Mouse (Mus musculus) megakaryocyte, embryonic 14.5 days (primary cell): Measurements from ENCODE around the gene Mmrn2. TPM values are rescaled to one million over a fixed set of nuclear protein-coding genes. Genes with fewer than 3 reads are reported as not detected.

Experiments
- H3K27me3 ChIP-seq: replicated peaks from 2 replicates; pipeline ENCODE3; 2012; ENCODE audit warnings: inconsistent platforms
- H3K36me3 ChIP-seq: replicated peaks from 2 replicates; pipeline ENCODE3; 2012; ENCODE audit warnings: low read length, inconsistent platforms, mixed read lengths
- H3K4me1 ChIP-seq: 2 replicates; pipeline ENCODE4 v1.6.1; 2012; ENCODE audit warnings: inconsistent platforms
- H3K4me3 ChIP-seq: replicated peaks from 2 replicates; pipeline ENCODE3; 2012; ENCODE audit warnings: moderate library complexity, mild to moderate bottlenecking, inconsistent platforms
- H3K9me3 ChIP-seq: 2 replicates; pipeline ENCODE4 v1.6.1; 2012; ENCODE audit warnings: inconsistent platforms
- FLI1 ChIP-seq: IDR thresholded peaks from 2 replicates; pipeline ENCODE4 v1.6.1; 2012; ENCODE audit warnings: low read length, inconsistent platforms, mixed read lengths
- GATA1 ChIP-seq: IDR thresholded peaks from 3 replicates; pipeline ENCODE4 v1.6.1; 2012; ENCODE audit warnings: mixed read lengths, low read length, inconsistent platforms, borderline replicate concordance
- polyA plus RNA-seq: library from polyadenylated mRNA; stranded (reverse); fragments of >175 nt; gene quantifications from 2 replicates; pipeline ENCODE4 v1.2.3, GENCODE M21; 2012; ENCODE audit warnings: low replicate concordance; ENCODE audit not compliant: insufficient read depth

Gene Mmrn2
- not detected in 2 replicates for polyA plus RNA-seq

GRCm38 (mm10) chr14:34375415-34375904 is at the start of gene Mmrn2:
Gene Mmrn2 (plus strand): TSS chr14:34375465.
- H3K9me3 ChIP-seq = no peaks in the 10 kb centered on the region; the same call in 1 of the 2 replicates
- H3K4me1 ChIP-seq = no peaks in the 10 kb centered on the region
- peaks cover 37% of the 10 kb centered on the region for H3K27me3 ChIP-seq
- no peak for TF ChIP-seq GATA1
- no peak within 1 kb of the TSS for H3K4me3 ChIP-seq
- H3K36me3 ChIP-seq = no peaks in the 10 kb centered on the region

GRCm38 (mm10) chr14:34326606-34327005 is 48.7 kb upstream of the Mmrn2 start:
- H3K4me3 ChIP-seq = no peak overlapping the region
- peaks cover 79% of the 10 kb centered on the region for H3K36me3 ChIP-seq
- TF ChIP-seq GATA1 = no peak
- TF ChIP-seq FLI1 = no peak
- H3K9me3 ChIP-seq = no peaks in the 10 kb centered on the region
- H3K4me1 ChIP-seq = peaks cover 16% of the 10 kb centered on the region; the same call in 1 of the 2 replicates
- no peaks in the 10 kb centered on the region for H3K27me3 ChIP-seq

- no peak overlapping the region for H3K4me3 ChIP-seq
- peaks cover 16% of the 10 kb centered on the region; the same call in 1 of the 2 replicates for H3K4me1 ChIP-seq
- peaks cover 87% of the 10 kb centered on the region for H3K36me3 ChIP-seq
Observed at GRCm38 (mm10) chr14:34327618-34328017, 47.6 kb upstream of the Mmrn2 start.

GRCm38 (mm10) chr14:34330657-34331158 is 44.6 kb upstream of the Mmrn2 start:
- H3K27me3 ChIP-seq = no peaks in the 10 kb centered on the region
- H3K36me3 ChIP-seq = peaks cover 91% of the 10 kb centered on the region
- no peak overlapping the region for H3K4me3 ChIP-seq
- H3K9me3 ChIP-seq = no peaks in the 10 kb centered on the region
- peaks cover 13% of the 10 kb centered on the region; the same call in 1 of the 2 replicates for H3K4me1 ChIP-seq
- TF ChIP-seq FLI1 = no peak
- TF ChIP-seq GATA1 = no peak

More at GRCm38 (mm10) chr14:34327618-34328017, 47.6 kb upstream of the Mmrn2 start:
- Histone ChIP-seq H3K9me3 (no peaks in the 10 kb centered on the region), H3K27me3 (no peaks in the 10 kb centered on the region)
- TF ChIP-seq GATA1 (no peak), FLI1 (no peak)

GRCm38 (mm10) chr14:34331886-34332285 is 43.4 kb upstream of the Mmrn2 start:
- peaks cover 92% of the 10 kb centered on the region for H3K36me3 ChIP-seq
- no peaks in the 10 kb centered on the region for H3K27me3 ChIP-seq
- peaks cover 2% of the 10 kb centered on the region; the same call in 1 of the 2 replicates for H3K4me1 ChIP-seq
- H3K9me3 ChIP-seq = no peaks in the 10 kb centered on the region
- no peak overlapping the region for H3K4me3 ChIP-seq
- TF ChIP-seq GATA1 (no peak), FLI1 (no peak)

GRCm38 (mm10) chr14:34332476-34332875 is 42.8 kb upstream of the Mmrn2 start:
- Histone ChIP-seq H3K27me3 (no peaks in the 10 kb centered on the region), H3K4me3 (no peak overlapping the region), H3K9me3 (no peaks in the 10 kb centered on the region), H3K4me1 (no peaks in the 10 kb centered on the region), H3K36me3 (peaks cover 94% of the 10 kb centered on the region)
- TF ChIP-seq GATA1 = no peak
- TF ChIP-seq FLI1 = no peak

GRCm38 (mm10) chr14:34339446-34339845 is 35.8 kb upstream of the Mmrn2 start:
- H3K36me3 ChIP-seq = peaks cover 91% of the 10 kb centered on the region

GRCm38 (mm10) chr14:34341993-34342392 is 33.3 kb upstream of the Mmrn2 start:
- H3K27me3 ChIP-seq = no peaks in the 10 kb centered on the region
- peaks cover 81% of the 10 kb centered on the region for H3K36me3 ChIP-seq
- TF ChIP-seq GATA1 (no peak), FLI1 (no peak)
- peaks cover 3% of the 10 kb centered on the region; the same call in 1 of the 2 replicates for H3K4me1 ChIP-seq
- H3K4me3 ChIP-seq = no peak overlapping the region
- H3K9me3 ChIP-seq = no peaks in the 10 kb centered on the region

More at GRCm38 (mm10) chr14:34339446-34339845, 35.8 kb upstream of the Mmrn2 start:
- TF ChIP-seq FLI1 (no peak), GATA1 (no peak)
- Histone ChIP-seq H3K9me3 (no peaks in the 10 kb centered on the region), H3K4me1 (no peaks in the 10 kb centered on the region), H3K27me3 (no peaks in the 10 kb centered on the region), H3K4me3 (no peak overlapping the region)

GRCm38 (mm10) chr14:34343078-34343477 is 32.2 kb upstream of the Mmrn2 start:
- Histone ChIP-seq H3K4me1 (peaks cover 3% of the 10 kb centered on the region; the same call in 1 of the 2 replicates), H3K27me3 (no peaks in the 10 kb centered on the region), H3K4me3 (no peak overlapping the region), H3K9me3 (no peaks in the 10 kb centered on the region), H3K36me3 (peaks cover 71% of the 10 kb centered on the region)
- TF ChIP-seq FLI1 (no peak), GATA1 (no peak)

- H3K4me3 ChIP-seq = no peak overlapping the region
- H3K4me1 ChIP-seq = peaks cover 3% of the 10 kb centered on the region; the same call in 1 of the 2 replicates
- TF ChIP-seq FLI1 = no peak
- TF ChIP-seq GATA1 = no peak
- no peaks in the 10 kb centered on the region for H3K9me3 ChIP-seq
- H3K27me3 ChIP-seq = peaks cover 2% of the 10 kb centered on the region
- H3K36me3 ChIP-seq = peaks cover 59% of the 10 kb centered on the region
Observed at GRCm38 (mm10) chr14:34344361-34344760, 30.9 kb upstream of the Mmrn2 start.
